Mouse (Mus musculus): ENCODE measurements around the gene Fam19a2.
A peak's percentile ranks its signal among the peaks of the same experiment; 100 is the strongest.

Gene Fam19a2

GRCm38 (mm10) chr10:123263876-123264309, at the start of gene Fam19a2:
TSS of gene Fam19a2 (plus strand) at chr10:123263996.
- no peaks in the 10 kb centered on the region for H3K27me3 ChIP-seq (ENCODE audit: control insufficient read depth, insufficient read depth, low read length, poor library complexity, severe bottlenecking)
- no peaks in the 10 kb centered on the region for H3K36me3 ChIP-seq (ENCODE audit: control insufficient read depth, insufficient read depth, low read length, poor library complexity, severe bottlenecking)
- DNase-seq (ENCODE audit: low read depth, low spot score): peak; percentile 82

DNA sequence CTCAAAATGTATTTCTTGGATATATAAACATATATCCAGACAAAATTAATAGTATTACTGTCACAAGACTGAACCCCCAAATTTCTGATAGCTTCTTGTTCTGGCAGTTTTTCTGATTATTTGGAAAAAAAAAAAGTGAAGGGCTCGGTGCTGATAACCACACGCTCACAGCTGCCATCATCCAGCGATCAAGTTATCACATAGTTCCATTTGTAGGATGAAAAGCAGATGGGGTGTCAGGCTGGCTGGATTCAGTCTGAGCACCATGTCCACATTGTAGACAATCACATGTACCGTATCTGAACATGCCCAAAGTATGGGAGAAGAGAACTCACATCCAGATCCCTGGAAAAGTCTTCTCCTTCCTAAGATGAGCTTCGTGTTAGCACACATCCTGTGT, 41.0 kb upstream of the Fam19a2 start:
- no peak for DNase-seq (ENCODE audit: low read depth, low spot score)
- Histone ChIP-seq H3K36me3 (ENCODE audit: control insufficient read depth, insufficient read depth, low read length, poor library complexity, severe bottlenecking) (no peaks in the 10 kb centered on the region), H3K27me3 (ENCODE audit: control insufficient read depth, insufficient read depth, low read length, poor library complexity, severe bottlenecking) (no peaks in the 10 kb centered on the region)

DNA sequence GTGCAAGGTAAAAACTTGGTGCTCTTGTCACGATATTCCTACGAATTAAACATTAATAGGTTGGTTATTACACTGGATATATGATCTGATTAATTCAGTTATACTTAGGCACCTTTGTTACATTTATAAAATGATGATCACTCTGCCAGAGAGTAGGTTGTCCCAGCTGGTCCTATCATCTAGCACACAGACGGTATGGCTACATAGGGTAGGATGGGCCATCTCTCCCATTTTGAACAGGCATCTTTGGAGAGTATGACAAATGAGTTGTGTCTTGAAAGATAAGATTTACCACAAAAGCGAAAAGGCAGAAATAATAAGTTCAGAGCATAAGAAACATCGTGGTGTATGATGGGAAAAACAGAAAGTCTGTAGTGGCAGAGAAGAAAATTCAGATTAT, 34.4 kb upstream of the Fam19a2 start:
- Histone ChIP-seq H3K27me3 (ENCODE audit: control insufficient read depth, insufficient read depth, low read length, poor library complexity, severe bottlenecking) (no peaks in the 10 kb centered on the region), H3K36me3 (ENCODE audit: control insufficient read depth, insufficient read depth, low read length, poor library complexity, severe bottlenecking) (no peaks in the 10 kb centered on the region)
- DNase-seq (ENCODE audit: low read depth, low spot score): no peak

GRCm38 (mm10) chr10:123248063-123248462, 15.7 kb upstream of the Fam19a2 start:
- H3K36me3 ChIP-seq (ENCODE audit: control insufficient read depth, insufficient read depth, low read length, poor library complexity, severe bottlenecking): no peaks in the 10 kb centered on the region
- no peak for DNase-seq (ENCODE audit: low read depth, low spot score)

GRCm38 (mm10) chr10:123251904-123252303, 11.9 kb upstream of the Fam19a2 start:
- no peak for DNase-seq (ENCODE audit: low read depth, low spot score)
- no peaks in the 10 kb centered on the region for H3K27me3 ChIP-seq (ENCODE audit: control insufficient read depth, insufficient read depth, low read length, poor library complexity, severe bottlenecking)
- H3K36me3 ChIP-seq (ENCODE audit: control insufficient read depth, insufficient read depth, low read length, poor library complexity, severe bottlenecking): no peaks in the 10 kb centered on the region

More at GRCm38 (mm10) chr10:123248063-123248462, 15.7 kb upstream of the Fam19a2 start:
- no peaks in the 10 kb centered on the region for H3K27me3 ChIP-seq (ENCODE audit: control insufficient read depth, insufficient read depth, low read length, poor library complexity, severe bottlenecking)

GRCm38 (mm10) chr10:123254299-123254698, 9.5 kb upstream of the Fam19a2 start:
- DNase-seq (ENCODE audit: low read depth, low spot score): peak; percentile 17
- no peaks in the 10 kb centered on the region for H3K36me3 ChIP-seq (ENCODE audit: control insufficient read depth, insufficient read depth, low read length, poor library complexity, severe bottlenecking)
- no peaks in the 10 kb centered on the region for H3K27me3 ChIP-seq (ENCODE audit: control insufficient read depth, insufficient read depth, low read length, poor library complexity, severe bottlenecking)

DNA sequence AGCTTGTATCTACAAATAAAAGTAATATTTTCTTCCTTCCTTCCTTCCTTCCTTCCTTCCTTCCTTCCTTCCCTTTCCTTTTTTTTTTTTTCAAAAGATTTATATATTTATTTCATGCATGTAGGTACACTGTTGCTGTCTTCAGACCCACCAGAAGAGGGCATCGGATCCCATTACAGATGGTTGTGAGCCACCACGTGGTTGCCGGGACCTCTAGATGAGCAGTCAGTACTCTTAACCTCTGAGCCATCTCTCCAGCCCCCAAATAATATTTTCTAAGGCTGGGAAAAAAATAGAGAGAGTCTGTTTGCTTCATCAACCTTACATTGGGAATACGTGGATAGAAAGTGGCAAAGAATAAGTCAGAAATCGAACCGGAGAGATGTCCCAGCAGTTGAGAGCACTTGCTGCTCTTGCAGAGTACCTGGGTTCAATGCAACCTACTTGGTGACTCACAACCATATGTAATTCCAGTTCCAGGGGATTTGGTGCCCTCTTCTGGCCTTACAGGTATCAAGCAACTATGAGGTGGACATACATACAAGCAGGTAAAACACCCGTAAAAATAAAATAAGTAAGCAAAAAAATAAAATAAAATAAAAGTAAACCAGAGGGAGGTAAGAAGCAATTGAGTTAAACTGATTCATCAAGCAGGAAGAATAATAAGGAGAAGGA, 8.0 kb upstream of the Fam19a2 start:
- Histone ChIP-seq H3K36me3 (ENCODE audit: control insufficient read depth, insufficient read depth, low read length, poor library complexity, severe bottlenecking) (no peaks in the 10 kb centered on the region), H3K27me3 (ENCODE audit: control insufficient read depth, insufficient read depth, low read length, poor library complexity, severe bottlenecking) (no peaks in the 10 kb centered on the region)
- peak; percentile 26 for DNase-seq (ENCODE audit: low read depth, low spot score)

GRCm38 (mm10) chr10:123264461-123265191, 830 bp downstream of the Fam19a2 start:
- Histone ChIP-seq H3K36me3 (ENCODE audit: control insufficient read depth, insufficient read depth, low read length, poor library complexity, severe bottlenecking) (no peaks in the 10 kb centered on the region), H3K27me3 (ENCODE audit: control insufficient read depth, insufficient read depth, low read length, poor library complexity, severe bottlenecking) (no peaks in the 10 kb centered on the region)
- peak; percentile 3 for DNase-seq (ENCODE audit: low read depth, low spot score)

GRCm38 (mm10) chr10:123265241-123265790, 1.5 kb downstream of the Fam19a2 start:
- no peaks in the 10 kb centered on the region for H3K36me3 ChIP-seq (ENCODE audit: control insufficient read depth, insufficient read depth, low read length, poor library complexity, severe bottlenecking)

DNA sequence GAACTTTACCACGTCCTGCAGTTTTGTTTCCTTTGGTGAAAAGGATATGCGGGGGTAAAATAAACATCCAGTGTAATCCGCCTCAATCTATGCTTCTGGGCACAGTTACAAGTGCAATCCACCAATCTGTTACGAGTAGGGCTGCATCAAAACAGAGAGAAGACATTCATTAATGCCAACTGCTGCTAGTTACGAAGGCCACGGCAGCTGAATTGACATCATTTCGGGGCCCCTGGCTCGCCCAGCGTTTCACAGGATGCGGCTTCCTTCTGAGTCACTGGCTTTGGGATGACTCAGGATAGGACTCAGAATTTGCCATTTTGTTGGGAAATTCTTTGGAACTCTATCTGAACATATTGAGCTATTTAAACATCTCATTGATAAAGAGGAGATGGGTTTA, 4.8 kb downstream of the Fam19a2 start:
- no peak for DNase-seq (ENCODE audit: low read depth, low spot score)
- Histone ChIP-seq H3K27me3 (ENCODE audit: control insufficient read depth, insufficient read depth, low read length, poor library complexity, severe bottlenecking) (no peaks in the 10 kb centered on the region), H3K36me3 (ENCODE audit: control insufficient read depth, insufficient read depth, low read length, poor library complexity, severe bottlenecking) (no peaks in the 10 kb centered on the region)

More at GRCm38 (mm10) chr10:123265241-123265790, 1.5 kb downstream of the Fam19a2 start:
- H3K27me3 ChIP-seq (ENCODE audit: control insufficient read depth, insufficient read depth, low read length, poor library complexity, severe bottlenecking): no peaks in the 10 kb centered on the region
- peak; percentile 1 for DNase-seq (ENCODE audit: low read depth, low spot score)

DNA sequence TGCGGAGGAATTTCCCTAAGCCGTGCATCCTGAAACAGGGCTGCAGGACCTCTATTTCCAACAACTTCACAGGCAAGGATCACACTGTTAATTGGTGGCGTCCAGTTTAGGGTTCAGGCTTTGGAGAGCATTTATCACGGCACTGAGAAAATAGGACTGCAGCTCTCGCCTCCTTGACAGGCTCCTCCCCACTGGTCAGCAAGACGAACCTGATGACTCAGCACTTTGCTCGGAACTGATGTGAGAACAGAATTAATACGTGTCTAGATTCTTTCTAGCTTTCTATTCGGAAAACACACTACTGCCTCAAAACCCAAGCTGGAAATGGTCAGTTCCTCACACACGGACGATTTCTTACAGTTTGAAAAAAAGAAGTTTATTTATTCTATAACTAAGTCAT, 10.8 kb downstream of the Fam19a2 start:
- DNase-seq (ENCODE audit: low read depth, low spot score): no peak
- H3K27me3 ChIP-seq (ENCODE audit: control insufficient read depth, insufficient read depth, low read length, poor library complexity, severe bottlenecking): no peaks in the 10 kb centered on the region

GRCm38 (mm10) chr10:123307300-123307699, 43.5 kb downstream of the Fam19a2 start:
- H3K27me3 ChIP-seq (ENCODE audit: control insufficient read depth, insufficient read depth, low read length, poor library complexity, severe bottlenecking): no peaks in the 10 kb centered on the region
- no peak for DNase-seq (ENCODE audit: low read depth, low spot score)
- no peaks in the 10 kb centered on the region for H3K36me3 ChIP-seq (ENCODE audit: control insufficient read depth, insufficient read depth, low read length, poor library complexity, severe bottlenecking)

More for the DNA sequence above, 10.8 kb downstream of the Fam19a2 start:
- no peaks in the 10 kb centered on the region for H3K36me3 ChIP-seq (ENCODE audit: control insufficient read depth, insufficient read depth, low read length, poor library complexity, severe bottlenecking)

DNA sequence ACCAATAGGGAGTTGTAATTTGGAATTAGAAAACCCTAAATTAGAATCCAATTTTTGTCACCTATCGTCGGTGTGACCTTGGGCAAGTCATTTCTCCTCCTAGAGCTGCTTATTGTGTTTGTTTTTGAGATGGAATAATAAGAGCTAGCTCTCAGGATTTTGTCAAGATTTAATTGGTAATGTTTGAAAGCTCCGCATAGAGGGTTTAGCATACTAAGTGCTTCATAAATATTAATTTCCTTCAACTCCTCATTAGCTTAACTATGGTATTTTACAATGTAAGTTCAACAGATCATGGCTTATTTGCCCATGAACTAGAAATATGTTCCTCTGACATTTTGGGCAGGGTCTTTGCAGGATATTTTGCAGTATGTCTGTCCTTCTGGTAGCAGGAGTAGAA, 62.5 kb downstream of the Fam19a2 start:
- no peak for DNase-seq (ENCODE audit: low read depth, low spot score)
- Histone ChIP-seq H3K36me3 (ENCODE audit: control insufficient read depth, insufficient read depth, low read length, poor library complexity, severe bottlenecking) (no peaks in the 10 kb centered on the region), H3K27me3 (ENCODE audit: control insufficient read depth, insufficient read depth, low read length, poor library complexity, severe bottlenecking) (no peaks in the 10 kb centered on the region)

DNA sequence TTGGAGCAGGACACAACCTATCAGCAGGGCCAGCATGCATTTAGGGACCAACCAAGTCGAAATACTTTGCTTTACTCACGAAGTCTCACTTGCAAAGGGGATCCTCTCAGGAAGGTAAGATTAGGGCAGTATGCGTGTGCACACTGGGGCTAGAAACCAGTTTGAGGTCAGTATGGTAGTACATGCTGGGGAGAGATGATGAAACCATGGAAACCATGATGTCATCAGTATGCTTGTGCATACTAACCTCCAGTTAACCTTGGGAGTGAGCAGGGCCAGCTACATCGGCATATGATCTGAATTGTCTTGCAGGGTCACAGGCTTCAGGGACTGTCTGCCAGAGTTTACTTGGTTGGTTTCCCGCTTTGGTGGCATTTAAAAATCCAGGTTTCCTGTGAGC, 77.5 kb downstream of the Fam19a2 start:
- H3K36me3 ChIP-seq (ENCODE audit: control insufficient read depth, insufficient read depth, low read length, poor library complexity, severe bottlenecking): no peaks in the 10 kb centered on the region
- no peak for DNase-seq (ENCODE audit: low read depth, low spot score)
- H3K27me3 ChIP-seq (ENCODE audit: control insufficient read depth, insufficient read depth, low read length, poor library complexity, severe bottlenecking): no peaks in the 10 kb centered on the region

- Histone ChIP-seq H3K27me3 (ENCODE audit: control insufficient read depth, insufficient read depth, low read length, poor library complexity, severe bottlenecking) (no peaks in the 10 kb centered on the region), H3K36me3 (ENCODE audit: control insufficient read depth, insufficient read depth, low read length, poor library complexity, severe bottlenecking) (no peaks in the 10 kb centered on the region)
- no peak for DNase-seq (ENCODE audit: low read depth, low spot score)
These were observed 78.9 kb downstream of the Fam19a2 start for GRCm38 (mm10) chr10:123342591-123343236.
